10 mouse cellular contexts compared by ENCODE assay signal in genomic region chr4:8423392-8424045, GRCm38 (mm10).
DNase-seq lines count a peak whose midpoint lies in the region; ATAC-seq lines count a peak whose summit lies in the region.
"Had no signal": no experiment of that assay in that cellular context is flagged by ENCODE, and none has a peak within 500 bp of the region (broad histone marks: within the 10 kb centered on the region; RNA-seq: fewer than 3 reads in every experiment).

No protein-coding gene starts in this region.

- H3K27me3 ChIP-seq in kidney, embryonic 14.5 days (ENCODE audit: control insufficient read depth, insufficient read depth, low read length), result no peaks in the 10 kb centered on the region
- no peaks in the 10 kb centered on the region for H3K27me3 ChIP-seq in midbrain, embryonic 14.5 days (ENCODE audit: control insufficient read depth, insufficient read depth, low read length)

- H3K4me3 ChIP-seq in kidney, embryonic 14.5 days (ENCODE audit: low read length), result no peak overlapping the region
- H3K4me3 ChIP-seq in midbrain, embryonic 14.5 days (replicated peaks; ENCODE audit: low read depth, low read length), result no peak overlapping the region
- H3K4me3 ChIP-seq: forebrain, embryonic 10.5 days had no signal

- H3K9ac ChIP-seq in kidney, embryonic 14.5 days (ENCODE audit: low read depth, low read length), result no peak overlapping the region
- H3K9ac ChIP-seq in midbrain, embryonic 14.5 days (replicated peaks; ENCODE audit: low read length), result no peak overlapping the region

- peak; percentile 64; the same call in 1 of the 2 replicates for ATAC-seq in kidney, embryonic 14.5 days (ENCODE audit: low FRiP score, low TSS enrichment)
- ATAC-seq in midbrain, embryonic 14.5 days (ENCODE audit: low FRiP score, low TSS enrichment), result no peak

- H3K9me3 ChIP-seq in kidney, embryonic 14.5 days (ENCODE audit: control insufficient read depth, low read length), result no peaks in the 10 kb centered on the region
- H3K9me3 ChIP-seq in midbrain, embryonic 14.5 days (ENCODE audit: control insufficient read depth, low read length), result no peaks in the 10 kb centered on the region
- H3K9me3 ChIP-seq: forebrain, embryonic 10.5 days had no signal

- no peaks in the 10 kb centered on the region for H3K36me3 ChIP-seq in kidney, embryonic 14.5 days (ENCODE audit: control insufficient read depth, insufficient read depth, low read length)
- no peaks in the 10 kb centered on the region for H3K36me3 ChIP-seq in midbrain, embryonic 14.5 days (ENCODE audit: control insufficient read depth, insufficient read depth, low read length)
- H3K36me3 ChIP-seq: forebrain, embryonic 10.5 days had no signal

- no peak overlapping the region for H3K27ac ChIP-seq in kidney, embryonic 14.5 days (ENCODE audit: low read depth, low read length)
- H3K27ac ChIP-seq in midbrain, embryonic 14.5 days (replicated peaks; ENCODE audit: low read depth, low read length), result no peak overlapping the region
- H3K27ac ChIP-seq: forebrain, embryonic 10.5 days had no signal

- no peak overlapping the region for H3K4me2 ChIP-seq in kidney, embryonic 14.5 days (replicated peaks; ENCODE audit: low read depth, low read length)
- no peak overlapping the region for H3K4me2 ChIP-seq in midbrain, embryonic 14.5 days (ENCODE audit: low read length)

- no peak for DNase-seq in kidney, adult 9 months
- DNase-seq in R1 (ENCODE audit: low read depth, low spot score) (peak; percentile 20), adipocyte (ENCODE audit: low spot score) (no peak)
- DNase-seq in embryo, embryonic 11 days, result peak; percentile 79
- peak; percentile 36 for DNase-seq in midbrain, embryonic 14.5 days
- no peak for DNase-seq in adrenal gland, postnatal 10 days
- DNase-seq: right cerebral cortex, postnatal 14 days; thymus, postnatal 36 days had no signal

- H3K4me1 ChIP-seq in kidney, embryonic 14.5 days (ENCODE audit: control insufficient read depth, insufficient read depth, low read length), result no peaks in the 10 kb centered on the region
- H3K4me1 ChIP-seq in midbrain, embryonic 14.5 days (ENCODE audit: control insufficient read depth, insufficient read depth, low read length), result no peaks in the 10 kb centered on the region

- 50% methylated on average over 16 of the region's 16 CpGs for WGBS in kidney, embryonic 14.5 days
- WGBS in midbrain, embryonic 14.5 days, result 65% methylated on average over 16 of the region's 16 CpGs

Comparison
In these comparisons a context has a peak if more than half of its experiments do, and no peak if none do; other contexts are left out.
1. DNase-seq: peak in R1 (single experiment), embryo, embryonic 11 days (single experiment) and midbrain, embryonic 14.5 days (single experiment); none in kidney, adult 9 months (single experiment), adipocyte (single experiment) and adrenal gland, postnatal 10 days (single experiment).